Mouse (Mus musculus) kidney, adult 10 weeks (tissue): ENCODE measurements around the gene Gm45717. TPM values are rescaled to one million over a fixed set of nuclear protein-coding genes. Genes with fewer than 3 reads are reported as not detected.

ENCODE experiments used
- polyA plus RNA-seq: library from polyadenylated mRNA; stranded (reverse); fragments of 350-450 nt; fragmentation: Illumina TruSeq; extraction: RNeasy Lipid Tissue Mini Kit (QIAGEN cat#74804); gene quantifications from one replicate; pipeline ENCODE4 v1.2.3, GENCODE M21; 2014; ENCODE audit warnings: low read depth, low replicate concordance

Gene Gm45717
- polyA plus RNA-seq: not detected

GRCm38 (mm10) chr7:140955758-140956555 lies at the start of gene Gm45717, which contains the start of gene Ifitm2:
Gm45717 (minus strand) TSS chr7:140955937.
Ifitm2 (minus strand) TSS chr7:140955987.

DNA sequence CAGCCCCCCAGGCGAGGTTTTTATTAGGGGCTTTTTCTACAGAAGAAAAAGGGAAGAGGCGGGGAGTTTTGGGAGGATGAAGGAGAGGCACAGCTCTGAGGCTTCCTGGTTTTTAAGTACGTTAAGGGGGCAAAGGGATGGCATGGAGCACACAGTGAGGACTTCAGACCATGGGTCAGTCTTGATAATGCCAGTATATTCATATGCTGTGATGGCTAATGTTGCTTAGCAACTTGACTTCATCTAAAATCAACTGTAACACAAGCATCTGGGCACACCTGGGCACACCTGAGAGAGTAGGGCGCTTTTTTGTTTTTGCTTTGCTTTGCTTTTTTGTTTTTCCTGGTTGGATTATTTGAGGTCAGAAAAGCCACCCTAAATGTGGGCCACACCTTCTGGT lies 11.2 kb upstream of the Gm45717 start, which contains the start of gene Ifitm1:
Gene Ifitm1, plus strand, starts transcription at position 301 of the 400 bp plus-strand sequence.

GRCm38 (mm10) chr7:140949824-140950530 lies 5.8 kb downstream of the Gm45717 start, which contains the start of gene Ifitm5:
Ifitm5 (minus strand) TSS chr7:140950291.

GRCm38 (mm10) chr7:140941222-140942051 lies 14.3 kb downstream of the Gm45717 start, which contains the start of gene Pgghg:
Pgghg (plus strand) TSS chr7:140941391.

GRCm38 (mm10) chr7:140920418-140921029 lies 35.2 kb downstream of the Gm45717 start, which contains the start of gene Nlrp6:
Nlrp6 (plus strand) TSS chr7:140920902.

GRCm38 (mm10) chr7:140900220-140900619 lies 55.5 kb downstream of the Gm45717 start, which contains the start of gene Cox8b:
Cox8b (minus strand) TSS chr7:140900446.

Other genes with a start within 250 kb of the Gm45717 start
- gene Cyp2e1, start 192.2 kb downstream of the Gm45717 start, polyA plus RNA-seq: 135 TPM
- gene Syce1, start 168.1 kb downstream of the Gm45717 start, polyA plus RNA-seq: not detected
- gene Zfp941, start 133.8 kb downstream of the Gm45717 start, polyA plus RNA-seq: 1.1 TPM
- gene Urah, start 120.9 kb downstream of the Gm45717 start, polyA plus RNA-seq: 2.1 TPM
- gene Scgb1c1, start 110.4 kb downstream of the Gm45717 start, polyA plus RNA-seq: not detected
- gene Odf3, start 108.1 kb downstream of the Gm45717 start, polyA plus RNA-seq: not detected
- gene Gm45785, start 99.6 kb downstream of the Gm45717 start, polyA plus RNA-seq: not detected
- 4.2 TPM for gene Ric8a, start 99.0 kb downstream of the Gm45717 start, polyA plus RNA-seq
- 3.2 TPM for gene Bet1l, start 98.4 kb downstream of the Gm45717 start, polyA plus RNA-seq
- gene Psmd13, start 74.0 kb downstream of the Gm45717 start, polyA plus RNA-seq: 149 TPM
- gene Sirt3, start 73.6 kb downstream of the Gm45717 start, polyA plus RNA-seq: 4.8 TPM
- not detected for gene Cox8b, start 55.5 kb downstream of the Gm45717 start, polyA plus RNA-seq
- gene Nlrp6, start 35.0 kb downstream of the Gm45717 start, polyA plus RNA-seq: 5.4 TPM
- gene Pgghg, start 14.5 kb downstream of the Gm45717 start, polyA plus RNA-seq: 1.1 TPM
- gene Ifitm5, start 5.6 kb downstream of the Gm45717 start, polyA plus RNA-seq: not detected
- 44.1 TPM for gene Ifitm2, start 50 bp upstream of the Gm45717 start, polyA plus RNA-seq
- gene Ifitm1, start 11.3 kb upstream of the Gm45717 start, polyA plus RNA-seq: 5.3 TPM
- 4.6 TPM for gene Ifitm3, start 54.8 kb upstream of the Gm45717 start, polyA plus RNA-seq
- gene Ifitm6, start 62.0 kb upstream of the Gm45717 start, polyA plus RNA-seq: not detected
- gene Gm17387, start 73.2 kb upstream of the Gm45717 start, polyA plus RNA-seq: not detected
- gene B4galnt4, start 105.2 kb upstream of the Gm45717 start, polyA plus RNA-seq: not detected
- gene Pkp3, start 122.3 kb upstream of the Gm45717 start, polyA plus RNA-seq: not detected
- 3.4 TPM for gene Sigirr, start 144.6 kb upstream of the Gm45717 start, polyA plus RNA-seq
- 6.5 TPM for gene Ano9, start 161.9 kb upstream of the Gm45717 start, polyA plus RNA-seq
- 28.9 TPM for gene Ptdss2, start 166.4 kb upstream of the Gm45717 start, polyA plus RNA-seq
- gene Rnh1, start 216.9 kb upstream of the Gm45717 start, polyA plus RNA-seq: 0.89 TPM
- 9.9 TPM for gene Hras, start 238.1 kb upstream of the Gm45717 start, polyA plus RNA-seq
- 0.69 TPM for gene Lrrc56, start 238.2 kb upstream of the Gm45717 start, polyA plus RNA-seq